13 mouse cellular contexts compared by ENCODE assay signal in the genomic region with DNA sequence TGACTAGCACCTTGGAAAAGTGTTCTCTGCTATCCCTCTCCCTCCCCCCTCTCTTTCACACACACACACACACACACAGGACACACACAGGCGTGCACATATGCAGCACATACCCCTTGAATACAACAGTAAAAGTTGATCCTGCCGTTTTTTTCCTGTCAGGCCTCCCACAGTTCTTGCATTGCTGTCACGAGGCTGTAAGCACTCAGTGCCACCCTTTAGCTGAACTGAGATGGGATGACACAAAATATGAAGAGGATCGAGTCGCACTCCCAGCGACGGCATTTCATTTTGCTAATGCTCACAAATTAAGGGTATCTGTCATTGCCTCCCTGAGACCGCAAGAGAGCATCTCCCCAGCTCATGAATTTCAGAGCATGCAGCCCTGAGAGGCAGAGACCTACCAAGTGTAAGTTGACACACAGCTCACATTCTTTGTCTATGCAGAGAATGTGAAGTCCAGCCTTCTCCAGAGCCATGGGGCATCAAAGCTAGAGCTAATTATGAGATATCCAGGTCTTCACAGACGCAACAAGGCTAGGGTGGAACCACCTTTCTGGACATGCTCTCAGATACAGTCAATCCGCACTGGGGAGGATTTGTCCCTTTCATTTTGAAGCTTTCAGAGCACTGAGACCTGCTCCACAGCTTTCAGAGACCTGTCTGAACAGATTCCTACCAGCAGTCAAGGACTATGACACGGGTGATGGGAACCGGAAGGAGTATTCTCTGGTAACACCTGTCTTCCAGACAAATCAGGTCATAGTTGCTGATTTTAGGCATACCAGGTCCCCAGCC.
DNase-seq lines count a peak whose midpoint lies in the region; ATAC-seq and TF ChIP-seq lines count a peak whose summit lies in the region.
"Had no signal": no experiment of that assay in that cellular context is flagged by ENCODE, and none has a peak within 500 bp of the region (broad histone marks: within the 10 kb centered on the region; RNA-seq: fewer than 3 reads in every experiment).

No protein-coding gene starts in this region.

- H3K36me3 ChIP-seq in embryonic facial prominence, embryonic 10.5 days (replicated peaks) = no peaks in the 10 kb centered on the region
- no peaks in the 10 kb centered on the region for H3K36me3 ChIP-seq in midbrain, embryonic 14.5 days (ENCODE audit: control insufficient read depth, insufficient read depth, low read length)

- no peaks in the 10 kb centered on the region for H3K27me3 ChIP-seq in embryonic facial prominence, embryonic 10.5 days (replicated peaks; ENCODE audit: low read depth, poor library complexity, severe bottlenecking)
- no peaks in the 10 kb centered on the region for H3K27me3 ChIP-seq in midbrain, embryonic 14.5 days (ENCODE audit: control insufficient read depth, insufficient read depth, low read length)

- H3K27ac ChIP-seq in layer of hippocampus, adult 2 months = peak overlapping the region; percentile 71
- H3K27ac ChIP-seq in embryonic facial prominence, embryonic 10.5 days (replicated peaks) = peak overlapping the region; percentile 69
- peak overlapping the region; percentile 46 for H3K27ac ChIP-seq in midbrain, embryonic 14.5 days (replicated peaks; ENCODE audit: low read depth, low read length)
- H3K27ac ChIP-seq: heart, adult 2 months had no signal

- WGBS in embryonic facial prominence, embryonic 10.5 days = 80% methylated on average over 12 of the region's 12 CpGs
- 68% methylated on average over 12 of the region's 12 CpGs for WGBS in midbrain, embryonic 14.5 days

- H3K4me1 ChIP-seq in embryonic facial prominence, embryonic 10.5 days = peaks cover 26% of the 10 kb centered on the region
- H3K4me1 ChIP-seq in midbrain, embryonic 14.5 days (ENCODE audit: control insufficient read depth, insufficient read depth, low read length) = peaks cover 11% of the 10 kb centered on the region

- H3K4me2 ChIP-seq in midbrain, embryonic 14.5 days (ENCODE audit: low read length) = no peak overlapping the region
- H3K4me2 ChIP-seq: liver, embryonic 11.5 days had no signal

- no peak for ATAC-seq in midbrain, embryonic 14.5 days (ENCODE audit: low FRiP score, low TSS enrichment)
- ATAC-seq in megakaryocyte, adult 5-6 weeks (ENCODE audit: poor library complexity, severe bottlenecking) = no peak
- ATAC-seq: inflammation-experienced regulatory T-cells, adult 6 months had no signal

- no peak overlapping the region for H3K9ac ChIP-seq in midbrain, embryonic 14.5 days (replicated peaks; ENCODE audit: low read length)

- no peak for TF ChIP-seq CTCF in layer of hippocampus, adult 2 months (conservative IDR thresholded peaks at IDR 0.05)

- H3K9me3 ChIP-seq in embryonic facial prominence, embryonic 10.5 days = no peaks in the 10 kb centered on the region
- H3K9me3 ChIP-seq in midbrain, embryonic 14.5 days (ENCODE audit: control insufficient read depth, low read length) = no peaks in the 10 kb centered on the region

- H3K4me3 ChIP-seq in layer of hippocampus, adult 2 months = no peak overlapping the region
- H3K4me3 ChIP-seq in embryonic facial prominence, embryonic 10.5 days = no peak overlapping the region
- no peak overlapping the region for H3K4me3 ChIP-seq in midbrain, embryonic 14.5 days (replicated peaks; ENCODE audit: low read depth, low read length)
- H3K4me3 ChIP-seq: heart, adult 2 months had no signal

- DNase-seq in layer of hippocampus, adult 2 months (ENCODE audit: low spot score in 2 of 2) = no peak
- no peak for DNase-seq in layer of hippocampus, postnatal 36 days
- no peak for DNase-seq in embryonic facial prominence, embryonic 10.5 days (ENCODE audit: low spot score)
- peak; percentile 6 to 10 for DNase-seq in frontal cortex, postnatal 10 days (ENCODE audit: low spot score in 2 of 2)
- DNase-seq in midbrain, embryonic 14.5 days = peak; percentile 34
- DNase-seq in cerebellum, postnatal 25 days = no peak
- DNase-seq in B cell, adult 2 months = no peak
- DNase-seq: cerebellum, adult 18-20 months; heart, adult 2 months; lung, postnatal 4 days had no signal

Comparison
In these comparisons a context has a peak if more than half of its experiments do, and no peak if none do; other contexts are left out.
1. DNase-seq: peak in frontal cortex, postnatal 10 days (2 of 2) and midbrain, embryonic 14.5 days (single experiment); none in layer of hippocampus, adult 2 months (0 of 2), layer of hippocampus, postnatal 36 days (0 of 2), embryonic facial prominence, embryonic 10.5 days (single experiment), cerebellum, postnatal 25 days (0 of 2) and B cell, adult 2 months (0 of 2).
2. Peak in every context shown above with its lines, with median percentiles within 50 percentile points of each other: H3K27ac ChIP-seq.